Mouse (Mus musculus): ENCODE results near the gene B4galt5. TPM values are rescaled to one million over a fixed set of nuclear protein-coding genes. Genes with fewer than 3 reads are reported as not detected.

B4galt5 gene
- polyA plus RNA-seq, 1 experiment from 2014 or later = 1.5 TPM

DNA sequence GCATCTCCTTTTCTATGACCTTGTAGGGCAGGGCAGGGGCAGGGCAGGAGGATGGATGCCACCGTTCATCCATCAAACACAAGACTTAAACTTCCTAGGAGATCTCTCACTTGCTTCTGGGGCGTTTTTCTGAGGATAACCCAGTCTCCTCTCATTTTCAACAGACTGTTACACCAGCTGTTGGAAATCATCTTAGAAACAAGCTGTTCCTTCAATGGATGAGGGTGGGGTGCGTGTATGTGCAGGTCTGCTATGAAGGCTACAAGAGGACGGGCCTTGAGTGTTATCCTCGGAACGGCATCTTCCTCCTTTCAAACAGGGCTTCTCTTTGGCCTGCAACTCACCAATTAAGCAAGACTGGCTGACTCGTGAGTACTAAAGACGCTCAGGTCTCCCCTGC lies 34.5 kb downstream of the B4galt5 start:
- Histone ChIP-seq H3K9ac (ENCODE audit: low read depth, low read length) (no peak overlapping the region), H3K27ac (ENCODE audit: low read length) (no peak overlapping the region), H3K4me2 (ENCODE audit: low read depth, low read length) (no peak overlapping the region), H3K4me1 (ENCODE audit: control insufficient read depth, low read depth, low read length) (peaks cover 17% of the 10 kb centered on the region), H3K27me3 (ENCODE audit: control insufficient read depth, insufficient read depth, low read depth, low read length) (no peaks in the 10 kb centered on the region), H3K9me3 (replicated peaks; ENCODE audit: control insufficient read depth, low read length) (no peaks in the 10 kb centered on the region), H3K36me3 (ENCODE audit: control insufficient read depth, insufficient read depth) (no peaks in the 10 kb centered on the region), H3K4me3 (ENCODE audit: low read depth, low read length) (no peak overlapping the region)
- WGBS (ENCODE audit: insufficient replicate concordance) = 61% methylated on average over 8 of the region's 8 CpGs
- ATAC-seq (ENCODE audit: low read depth) = no peak

DNA sequence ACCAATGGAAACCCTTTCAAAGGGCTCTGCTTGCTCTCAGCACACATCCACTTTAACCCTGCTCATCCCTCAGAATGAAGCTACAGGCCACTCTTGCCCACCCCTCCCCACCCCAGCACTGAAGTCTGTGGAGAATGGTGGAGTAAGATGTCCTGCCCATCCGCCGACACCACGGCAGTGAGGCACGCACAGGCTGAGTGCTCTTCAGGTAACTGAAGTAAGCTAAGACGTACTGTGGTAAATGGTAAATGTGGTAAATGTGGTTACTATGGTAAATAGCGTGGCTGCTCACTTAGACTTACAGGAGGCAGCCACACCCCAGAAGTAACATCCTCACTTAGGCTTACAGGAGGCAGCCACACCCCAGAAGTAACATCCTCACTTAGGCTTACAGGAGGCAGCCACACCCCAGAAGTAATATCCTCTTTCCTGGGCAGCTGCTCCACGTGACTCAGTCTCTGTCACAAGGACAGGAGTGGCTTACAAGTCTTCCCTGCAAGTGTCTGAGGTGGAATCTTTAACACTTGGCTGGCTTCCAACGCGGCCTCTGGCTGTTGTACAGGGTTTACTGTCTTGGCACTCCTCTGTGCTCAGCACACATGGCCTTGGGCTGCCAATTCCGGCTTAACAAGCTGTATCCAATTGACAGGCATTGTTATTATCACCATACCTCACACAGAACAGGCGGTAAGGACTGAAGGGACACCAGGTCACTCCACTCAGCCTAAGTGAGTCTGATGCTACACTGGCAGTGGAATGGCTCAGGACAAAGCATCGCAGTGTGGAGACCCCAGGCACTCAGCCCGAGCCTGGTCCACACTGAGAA lies 35.3 kb downstream of the B4galt5 start:
- no peak overlapping the region for H3K27ac ChIP-seq (ENCODE audit: low read length)

DNA sequence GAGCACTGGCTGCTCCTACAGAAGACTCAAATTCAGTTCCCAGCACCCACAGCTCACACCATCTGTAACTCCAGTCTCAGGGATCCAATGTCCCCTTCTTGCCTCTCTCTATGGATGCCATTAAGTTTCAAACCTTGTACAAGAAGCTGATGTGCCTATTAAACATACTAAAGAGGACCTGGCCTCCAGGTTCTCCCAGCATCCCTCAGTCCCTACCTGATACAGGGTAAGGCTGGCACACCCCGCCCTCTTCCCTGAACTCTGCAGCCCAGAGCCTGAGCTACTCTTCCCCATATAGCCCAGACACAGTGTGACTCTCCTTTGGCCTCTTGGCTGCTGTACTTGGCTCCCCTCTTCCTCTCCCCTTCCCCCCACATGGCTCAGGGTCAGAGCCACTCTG lies 38.9 kb downstream of the B4galt5 start:
- Histone ChIP-seq H3K27ac (ENCODE audit: low read length) (no peak overlapping the region), H3K4me3 (ENCODE audit: low read depth, low read length) (no peak overlapping the region), H3K9me3 (replicated peaks; ENCODE audit: control insufficient read depth, low read length) (no peaks in the 10 kb centered on the region), H3K4me1 (ENCODE audit: control insufficient read depth, low read depth, low read length) (peaks cover 8% of the 10 kb centered on the region), H3K4me2 (ENCODE audit: low read depth, low read length) (no peak overlapping the region), H3K36me3 (ENCODE audit: control insufficient read depth, insufficient read depth) (no peaks in the 10 kb centered on the region; the same call in 1 of the 2 replicates), H3K27me3 (ENCODE audit: control insufficient read depth, insufficient read depth, low read depth, low read length) (no peaks in the 10 kb centered on the region), H3K9ac (ENCODE audit: low read depth, low read length) (no peak overlapping the region)
- 60% methylated on average over 1 of the region's 1 CpGs for WGBS (ENCODE audit: insufficient replicate concordance)
- no peak for ATAC-seq (ENCODE audit: low read depth)

More for the DNA sequence above, 35.3 kb downstream of the B4galt5 start:
- H3K4me2 ChIP-seq (ENCODE audit: low read depth, low read length) = no peak overlapping the region
- no peaks in the 10 kb centered on the region for H3K9me3 ChIP-seq (replicated peaks; ENCODE audit: control insufficient read depth, low read length)
- no peak overlapping the region for H3K9ac ChIP-seq (ENCODE audit: low read depth, low read length)
- H3K27me3 ChIP-seq (ENCODE audit: control insufficient read depth, insufficient read depth, low read depth, low read length) = no peaks in the 10 kb centered on the region
- ATAC-seq (ENCODE audit: low read depth) = peak; percentile 61
- no peak overlapping the region for H3K4me3 ChIP-seq (ENCODE audit: low read depth, low read length)
- WGBS (ENCODE audit: insufficient replicate concordance) = 49% methylated on average over 13 of the region's 13 CpGs
- no peaks in the 10 kb centered on the region; the same call in 1 of the 2 replicates for H3K36me3 ChIP-seq (ENCODE audit: control insufficient read depth, insufficient read depth)
- H3K4me1 ChIP-seq (ENCODE audit: control insufficient read depth, low read depth, low read length) = peaks cover 12% of the 10 kb centered on the region

DNA sequence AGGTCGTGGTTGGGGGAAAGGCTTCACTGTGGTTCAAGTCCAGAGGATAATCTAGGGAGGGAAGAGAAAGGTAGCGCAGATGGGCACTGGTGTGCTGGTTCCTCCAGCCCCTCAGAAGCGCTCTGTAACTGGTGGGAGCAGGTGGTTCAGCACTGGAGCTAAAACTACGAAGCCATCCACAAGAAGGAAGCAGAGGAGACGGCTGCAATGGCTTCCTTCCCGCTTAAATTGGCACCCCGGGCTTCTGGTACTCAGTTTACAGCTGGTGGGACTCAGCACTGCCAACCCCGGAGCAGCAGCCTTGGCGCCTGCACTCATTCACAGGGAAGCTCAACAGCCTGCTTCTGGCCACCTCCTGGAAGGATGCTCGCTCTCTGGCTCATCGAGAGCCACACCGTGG lies 39.7 kb downstream of the B4galt5 start:
- Histone ChIP-seq H3K4me2 (ENCODE audit: low read depth, low read length) (no peak overlapping the region), H3K27ac (ENCODE audit: low read length) (no peak overlapping the region), H3K9me3 (replicated peaks; ENCODE audit: control insufficient read depth, low read length) (no peaks in the 10 kb centered on the region), H3K4me3 (ENCODE audit: low read depth, low read length) (no peak overlapping the region), H3K4me1 (ENCODE audit: control insufficient read depth, low read depth, low read length) (peaks cover 8% of the 10 kb centered on the region), H3K9ac (ENCODE audit: low read depth, low read length) (no peak overlapping the region), H3K27me3 (ENCODE audit: control insufficient read depth, insufficient read depth, low read depth, low read length) (no peaks in the 10 kb centered on the region), H3K36me3 (ENCODE audit: control insufficient read depth, insufficient read depth) (no peaks in the 10 kb centered on the region; the same call in 1 of the 2 replicates)
- WGBS (ENCODE audit: insufficient replicate concordance) = 78% methylated on average over 12 of the region's 12 CpGs
- no peak for ATAC-seq (ENCODE audit: low read depth)

DNA sequence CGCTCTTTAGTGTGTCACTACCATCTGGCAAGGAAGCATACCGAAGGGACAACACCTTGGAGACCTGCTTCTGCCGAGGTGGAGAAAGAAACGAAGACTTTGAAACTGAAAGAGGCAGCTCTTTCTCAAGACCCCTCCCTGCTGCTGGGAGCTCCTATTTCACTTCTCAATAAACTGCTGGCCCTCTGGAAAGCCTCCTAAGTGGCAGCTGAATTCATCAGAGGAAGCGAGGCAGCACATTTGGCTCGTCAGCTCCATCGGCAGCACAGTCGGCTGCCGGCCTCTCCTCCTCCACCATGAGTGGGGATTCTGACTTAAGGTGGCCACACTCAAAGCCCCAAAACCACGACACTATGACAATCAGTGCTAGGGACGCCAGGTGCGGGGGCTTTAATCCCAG lies 41.3 kb downstream of the B4galt5 start:
- no peak for ATAC-seq (ENCODE audit: low read depth)
- Histone ChIP-seq H3K9ac (ENCODE audit: low read depth, low read length) (no peak overlapping the region), H3K4me2 (ENCODE audit: low read depth, low read length) (no peak overlapping the region), H3K4me3 (ENCODE audit: low read depth, low read length) (no peak overlapping the region), H3K27me3 (ENCODE audit: control insufficient read depth, insufficient read depth, low read depth, low read length) (no peaks in the 10 kb centered on the region), H3K9me3 (replicated peaks; ENCODE audit: control insufficient read depth, low read length) (no peaks in the 10 kb centered on the region), H3K27ac (ENCODE audit: low read length) (no peak overlapping the region), H3K36me3 (ENCODE audit: control insufficient read depth, insufficient read depth) (no peaks in the 10 kb centered on the region; the same call in 1 of the 2 replicates), H3K4me1 (ENCODE audit: control insufficient read depth, low read depth, low read length) (peaks cover 5% of the 10 kb centered on the region)
- 57% methylated on average over 12 of the region's 12 CpGs for WGBS (ENCODE audit: insufficient replicate concordance)

DNA sequence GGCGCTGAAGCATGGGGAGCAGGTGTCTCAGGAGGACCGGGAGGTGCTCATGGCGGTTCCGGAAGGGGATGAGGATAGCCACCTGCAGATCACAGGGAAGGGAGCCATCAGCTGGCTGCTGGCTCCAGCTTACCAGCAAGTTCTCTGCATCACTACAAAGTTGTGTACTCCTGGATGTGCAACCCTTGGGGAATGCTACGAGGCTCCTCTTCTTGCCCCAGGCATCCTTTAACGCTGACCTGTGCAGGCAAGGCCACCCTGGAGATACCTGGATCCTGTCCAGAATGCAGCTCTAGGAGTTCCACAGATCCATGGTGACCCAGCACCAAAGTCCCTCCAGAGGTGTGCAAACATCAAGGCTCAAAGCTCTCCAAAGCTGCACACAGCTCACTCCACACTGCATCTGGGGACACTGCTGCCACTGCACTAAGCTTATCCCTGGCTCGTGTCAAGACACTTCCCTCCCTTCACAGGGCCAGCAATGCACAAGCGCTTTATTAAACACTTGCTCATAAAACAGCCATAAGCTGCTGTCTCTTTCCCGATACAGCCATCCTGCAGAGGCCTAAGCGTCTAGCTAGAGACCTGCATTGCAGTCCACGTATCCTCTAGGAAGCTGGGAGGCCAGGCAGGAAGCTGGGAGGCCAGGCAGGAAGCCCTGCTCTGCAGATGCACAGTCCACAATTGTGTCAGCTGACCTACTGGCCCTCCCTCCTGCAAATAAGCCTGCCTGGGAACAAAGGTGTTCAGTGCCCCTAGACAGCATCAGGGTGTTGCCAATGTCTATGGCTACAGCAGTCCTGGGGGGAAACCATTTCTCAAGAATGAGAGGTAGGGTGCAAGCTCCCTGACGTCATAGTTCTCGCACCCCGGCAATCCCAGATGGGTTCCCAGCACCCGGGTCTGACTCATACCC lies 42.1 kb downstream of the B4galt5 start:
- Histone ChIP-seq H3K27me3 (ENCODE audit: control insufficient read depth, insufficient read depth, low read depth, low read length) (no peaks in the 10 kb centered on the region), H3K9ac (ENCODE audit: low read depth, low read length) (no peak overlapping the region), H3K36me3 (ENCODE audit: control insufficient read depth, insufficient read depth) (no peaks in the 10 kb centered on the region; the same call in 1 of the 2 replicates), H3K4me1 (ENCODE audit: control insufficient read depth, low read depth, low read length) (peaks cover 5% of the 10 kb centered on the region), H3K9me3 (replicated peaks; ENCODE audit: control insufficient read depth, low read length) (no peaks in the 10 kb centered on the region), H3K4me3 (ENCODE audit: low read depth, low read length) (no peak overlapping the region), H3K27ac (ENCODE audit: low read length) (no peak overlapping the region), H3K4me2 (ENCODE audit: low read depth, low read length) (no peak overlapping the region)
- ATAC-seq (ENCODE audit: low read depth) = peak; percentile 52; the same call in 1 of the 2 replicates
- 66% methylated on average over 15 of the region's 15 CpGs for WGBS (ENCODE audit: insufficient replicate concordance)

DNA sequence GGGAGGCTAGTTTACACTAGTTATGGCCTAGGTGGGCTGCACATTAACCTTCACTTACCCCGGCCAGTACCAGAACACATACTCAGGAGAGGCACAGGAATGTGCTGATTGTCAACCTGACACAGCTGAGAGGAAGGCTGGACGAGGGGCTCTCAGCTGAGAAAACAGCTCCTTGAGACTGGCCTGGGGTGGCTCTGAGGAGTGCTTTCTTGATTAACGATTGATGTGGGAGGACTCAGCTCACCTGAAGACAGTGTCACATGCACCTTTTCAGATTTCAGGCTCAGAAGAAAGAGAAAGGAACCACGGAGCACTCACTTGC lies 42.7 kb downstream of the B4galt5 start:
- 66% methylated on average over 4 of the region's 4 CpGs for WGBS (ENCODE audit: insufficient replicate concordance)
- no peaks in the 10 kb centered on the region; the same call in 1 of the 2 replicates for H3K36me3 ChIP-seq (ENCODE audit: control insufficient read depth, insufficient read depth)
- H3K27me3 ChIP-seq (ENCODE audit: control insufficient read depth, insufficient read depth, low read depth, low read length) = no peaks in the 10 kb centered on the region
- H3K4me1 ChIP-seq (ENCODE audit: control insufficient read depth, low read depth, low read length) = peaks cover 5% of the 10 kb centered on the region
- no peaks in the 10 kb centered on the region for H3K9me3 ChIP-seq (replicated peaks; ENCODE audit: control insufficient read depth, low read length)
- no peak overlapping the region for H3K27ac ChIP-seq (ENCODE audit: low read length)
- ATAC-seq (ENCODE audit: low read depth) = no peak
- no peak overlapping the region for H3K4me3 ChIP-seq (ENCODE audit: low read depth, low read length)
- no peak overlapping the region for H3K4me2 ChIP-seq (ENCODE audit: low read depth, low read length)
- H3K9ac ChIP-seq (ENCODE audit: low read depth, low read length) = no peak overlapping the region

DNA sequence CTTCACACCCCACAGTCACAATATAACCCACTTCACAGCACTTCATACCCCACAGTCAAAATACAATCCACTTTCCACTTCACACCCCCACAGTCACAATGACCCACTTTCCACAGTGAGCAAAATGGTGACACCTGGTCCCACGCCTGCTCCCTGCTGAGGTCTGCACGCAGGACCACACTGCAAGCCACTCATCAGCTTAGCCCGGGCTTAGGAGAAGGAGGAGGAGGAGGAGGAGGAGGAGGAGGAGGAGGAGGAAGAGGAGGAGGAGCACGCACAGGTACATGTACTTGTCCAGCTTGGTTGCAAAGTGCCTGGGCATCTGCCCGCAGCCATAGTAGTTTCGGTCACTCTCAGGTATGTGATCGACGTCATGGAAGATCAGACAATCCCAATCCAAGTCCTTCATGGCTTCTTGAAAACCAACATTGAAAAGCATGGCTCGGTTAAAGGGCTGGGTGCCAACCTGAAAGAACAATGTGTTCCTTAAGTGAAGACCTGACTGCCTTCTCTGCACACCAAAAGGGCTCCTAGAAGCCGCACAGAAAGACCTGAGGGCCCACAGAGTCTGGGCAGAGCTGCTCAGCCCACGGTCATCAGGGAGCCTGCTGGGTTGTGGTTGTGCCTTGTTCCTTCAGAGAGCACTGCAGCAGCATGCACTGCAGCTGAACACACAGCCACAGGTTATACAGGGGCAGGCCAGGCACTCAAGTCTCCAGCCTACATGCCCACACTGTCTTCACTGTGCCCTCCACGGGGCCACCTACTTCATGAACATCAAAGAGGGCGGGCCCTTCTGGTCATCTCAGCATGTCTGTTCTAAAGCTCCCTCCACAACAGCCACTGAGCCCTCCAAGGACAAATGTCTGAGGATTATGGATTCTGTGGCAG lies 43.4 kb downstream of the B4galt5 start:
- H3K36me3 ChIP-seq (ENCODE audit: control insufficient read depth, insufficient read depth) = no peaks in the 10 kb centered on the region; the same call in 1 of the 2 replicates
- no peak overlapping the region for H3K4me3 ChIP-seq (ENCODE audit: low read depth, low read length)
- 81% methylated on average over 12 of the region's 13 CpGs for WGBS (ENCODE audit: insufficient replicate concordance)
- no peaks in the 10 kb centered on the region for H3K9me3 ChIP-seq (replicated peaks; ENCODE audit: control insufficient read depth, low read length)
- ATAC-seq (ENCODE audit: low read depth) = no peak
- H3K4me1 ChIP-seq (ENCODE audit: control insufficient read depth, low read depth, low read length) = peaks cover 5% of the 10 kb centered on the region
- no peak overlapping the region for H3K9ac ChIP-seq (ENCODE audit: low read depth, low read length)
- H3K4me2 ChIP-seq (ENCODE audit: low read depth, low read length) = no peak overlapping the region
- H3K27ac ChIP-seq (ENCODE audit: low read length) = no peak overlapping the region
- no peaks in the 10 kb centered on the region for H3K27me3 ChIP-seq (ENCODE audit: control insufficient read depth, insufficient read depth, low read depth, low read length)

Measured in liver, embryonic 16.5 days (tissue).